Mouse (Mus musculus): ENCODE results near the gene Cdc20. TPM values are rescaled to one million over a fixed set of nuclear protein-coding genes. Genes with fewer than 3 reads are reported as not detected.

The Cdc20 gene
- 8.3 TPM for polyA plus RNA-seq (2015; fragmentation: Illumina TruSeq; extraction: RNeasy Lipid Tissue Mini Kit (QIAGEN cat#74804); ENCODE audit: insufficient read depth, low replicate concordance)

DNA sequence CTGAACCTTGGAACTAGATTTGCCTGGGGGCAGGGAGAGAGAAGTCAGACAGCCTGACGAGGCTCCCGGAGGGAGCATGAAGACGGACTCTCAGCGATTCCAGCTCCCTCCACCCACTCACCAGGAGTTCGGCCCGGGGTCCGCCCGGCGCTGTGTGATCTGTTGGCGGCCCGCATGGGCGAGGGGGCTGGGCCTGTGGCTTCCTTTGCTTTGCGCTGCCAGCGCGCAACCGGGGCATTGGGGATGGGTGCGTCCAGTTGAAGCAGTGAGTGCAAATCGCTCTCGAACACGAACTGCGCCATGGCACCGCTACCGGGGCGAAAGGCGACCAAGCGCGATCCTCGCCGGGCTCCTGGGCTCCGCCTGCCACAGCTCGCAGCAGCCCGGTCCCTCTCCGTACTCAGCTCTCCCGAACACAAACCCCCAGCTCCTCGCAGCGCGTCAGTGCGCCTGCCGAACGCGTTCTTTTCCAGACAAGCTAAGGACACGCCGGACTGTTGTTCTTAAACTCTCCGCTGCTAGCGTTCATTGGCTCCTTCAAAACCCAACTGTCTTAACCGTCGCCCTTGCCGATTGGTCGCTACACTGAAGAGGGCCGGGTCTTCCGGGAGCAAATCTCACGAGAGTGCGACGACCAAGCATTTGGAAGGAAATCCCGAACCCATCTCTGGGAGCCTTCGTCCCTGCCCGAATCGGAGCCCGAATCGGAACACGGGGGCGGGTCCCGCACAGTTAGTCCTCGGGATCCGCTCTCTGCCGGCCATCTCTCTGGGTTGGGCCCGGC lies at the start of gene Cdc20:
Cdc20 (minus strand) TSS at position 533 of the 784 bp plus-strand sequence.

DNA sequence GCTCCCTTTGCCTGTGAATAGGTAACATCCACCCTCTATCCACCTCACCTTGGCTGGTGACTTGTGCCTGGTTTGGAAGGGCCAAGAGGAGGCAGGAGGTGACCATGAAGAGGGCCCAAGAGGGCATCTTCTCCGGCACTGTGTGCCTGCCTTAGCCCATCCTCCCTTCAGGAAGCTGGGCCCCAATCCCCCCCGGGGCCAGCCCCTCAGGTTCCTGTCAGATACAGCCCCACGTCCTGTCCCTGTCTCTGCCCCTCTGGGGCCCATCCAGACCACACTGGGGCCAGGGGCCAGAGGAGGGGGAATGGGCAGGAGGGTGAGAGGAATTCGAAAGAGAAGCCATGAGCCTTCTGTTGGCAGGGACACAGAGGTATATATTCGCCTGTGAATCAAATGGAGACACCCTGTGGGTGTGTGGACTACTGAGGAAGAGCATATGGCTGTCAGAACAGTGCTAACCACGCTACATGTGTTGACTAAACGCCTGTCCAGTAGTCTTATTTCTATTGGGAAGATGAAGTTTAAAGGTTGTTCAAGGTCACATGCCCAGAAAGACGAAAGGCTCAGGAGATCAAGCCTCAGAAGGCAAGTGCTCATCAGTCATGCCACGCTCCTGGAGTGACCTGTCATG lies 20.3 kb upstream of the Cdc20 start, which contains the start of gene Mpl:
Mpl (minus strand) TSS at position 169 of the 631 bp plus-strand sequence.

DNA sequence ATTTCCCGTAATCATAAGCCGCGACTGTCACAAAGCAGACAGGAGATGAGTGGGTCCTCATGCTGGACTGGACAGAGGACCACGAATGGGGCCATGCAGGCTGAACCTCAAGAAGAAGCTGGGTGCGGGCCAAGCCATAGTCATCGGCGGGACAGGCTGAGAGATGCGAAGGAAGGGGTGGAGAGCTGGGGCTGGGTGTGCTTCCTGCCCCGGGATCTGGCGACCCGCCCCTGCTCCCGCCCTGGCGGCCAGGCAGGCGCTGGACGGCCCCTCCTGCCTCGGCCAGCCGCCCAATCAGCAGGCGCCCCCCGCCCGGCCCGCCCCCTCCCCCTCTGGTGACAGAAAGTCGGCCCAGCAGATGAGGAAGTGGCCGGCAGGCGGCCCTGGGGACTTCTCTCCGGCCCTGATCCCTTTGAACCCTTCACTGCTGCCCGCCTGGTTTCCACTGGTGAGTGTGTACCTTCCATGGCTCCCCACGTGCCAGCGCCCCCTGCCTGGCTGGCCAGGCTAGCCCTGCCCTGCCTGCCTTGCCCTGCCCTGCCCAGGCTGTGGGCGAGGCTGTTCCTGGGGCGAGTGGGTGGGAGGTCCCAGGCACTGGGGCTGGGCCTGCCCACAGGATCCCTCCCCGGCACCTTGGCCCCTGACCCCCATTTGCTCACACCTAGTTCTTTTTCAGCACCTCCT lies 9.2 kb downstream of the Cdc20 start, which contains the start of gene Elovl1:
Elovl1 (plus strand) TSS at position 326 of the 684 bp plus-strand sequence.

DNA sequence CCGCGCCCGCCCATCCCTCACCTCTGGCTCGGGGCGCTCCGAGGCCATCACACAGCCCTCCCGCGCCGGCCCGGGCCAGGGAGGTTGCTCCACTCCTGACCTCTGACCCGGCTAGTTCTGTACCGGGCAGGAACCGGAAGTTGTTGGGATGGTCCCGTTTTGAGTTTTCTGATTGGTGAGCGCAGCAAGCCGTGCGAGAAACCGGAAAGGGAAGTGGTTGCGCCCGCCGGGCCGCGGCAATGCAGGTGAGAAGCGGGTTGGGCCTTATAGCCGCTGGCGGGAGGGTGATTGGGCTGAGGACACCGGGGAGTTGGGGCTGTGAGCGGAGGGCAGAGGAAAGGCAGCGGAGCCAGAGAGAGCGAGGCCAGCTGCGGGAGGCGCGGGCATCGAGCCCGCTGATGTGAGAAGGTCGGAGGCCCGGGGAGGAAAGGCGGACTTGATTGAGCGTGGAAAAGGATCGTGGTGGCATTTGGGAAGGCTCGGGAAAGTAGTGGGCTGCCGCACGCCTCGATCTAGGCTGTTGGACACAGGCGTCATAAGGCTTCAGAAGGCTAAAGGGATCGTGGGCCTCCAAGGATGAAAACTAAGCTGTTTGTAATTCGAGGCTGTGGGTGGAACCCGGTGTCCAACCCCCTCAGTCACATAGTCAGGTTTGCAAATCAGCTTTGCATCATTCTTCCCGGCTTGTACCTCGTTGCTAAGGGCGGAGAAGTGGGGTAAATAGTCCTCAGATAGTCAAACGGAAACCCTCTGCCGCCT lies 27.8 kb downstream of the Cdc20 start, which contains the start of the genes Szt2 and Med8:
Szt2 (minus strand) TSS at position 132 of the 759 bp plus-strand sequence.
Med8 (plus strand) TSS at position 196 of the 759 bp plus-strand sequence.

Other genes starting within 250 kb of the Cdc20 start
- 1.7 TPM for gene Ptprf, start 145.9 kb downstream of the Cdc20 start, polyA plus RNA-seq (2015; fragmentation: Illumina TruSeq; extraction: RNeasy Lipid Tissue Mini Kit (QIAGEN cat#74804); ENCODE audit: insufficient read depth, low replicate concordance)
- gene Szt2, start 28.1 kb downstream of the Cdc20 start, polyA plus RNA-seq (2015; fragmentation: Illumina TruSeq; extraction: RNeasy Lipid Tissue Mini Kit (QIAGEN cat#74804); ENCODE audit: insufficient read depth, low replicate concordance) = 22.7 TPM
- 85.4 TPM for gene Med8, start 28.0 kb downstream of the Cdc20 start, polyA plus RNA-seq (2015; fragmentation: Illumina TruSeq; extraction: RNeasy Lipid Tissue Mini Kit (QIAGEN cat#74804); ENCODE audit: insufficient read depth, low replicate concordance)
- gene Elovl1, start 9.3 kb downstream of the Cdc20 start, polyA plus RNA-seq (2015; fragmentation: Illumina TruSeq; extraction: RNeasy Lipid Tissue Mini Kit (QIAGEN cat#74804); ENCODE audit: insufficient read depth, low replicate concordance) = 86.9 TPM
- gene Mpl, start 20.2 kb upstream of the Cdc20 start, polyA plus RNA-seq (2015; fragmentation: Illumina TruSeq; extraction: RNeasy Lipid Tissue Mini Kit (QIAGEN cat#74804); ENCODE audit: insufficient read depth, low replicate concordance) = 1.3 TPM
- 7.6 TPM for gene Tie1, start 52.7 kb upstream of the Cdc20 start, polyA plus RNA-seq (2015; fragmentation: Illumina TruSeq; extraction: RNeasy Lipid Tissue Mini Kit (QIAGEN cat#74804); ENCODE audit: insufficient read depth, low replicate concordance)
- gene 2610528J11Rik, start 89.6 kb upstream of the Cdc20 start, polyA plus RNA-seq (2015; fragmentation: Illumina TruSeq; extraction: RNeasy Lipid Tissue Mini Kit (QIAGEN cat#74804); ENCODE audit: insufficient read depth, low replicate concordance) = not detected
- gene Tmem125, start 106.7 kb upstream of the Cdc20 start, polyA plus RNA-seq (2015; fragmentation: Illumina TruSeq; extraction: RNeasy Lipid Tissue Mini Kit (QIAGEN cat#74804); ENCODE audit: insufficient read depth, low replicate concordance) = not detected
- gene Cfap57, start 183.4 kb upstream of the Cdc20 start, polyA plus RNA-seq (2015; fragmentation: Illumina TruSeq; extraction: RNeasy Lipid Tissue Mini Kit (QIAGEN cat#74804); ENCODE audit: insufficient read depth, low replicate concordance) = not detected
- 91.8 TPM for gene Ebna1bp2, start 183.4 kb upstream of the Cdc20 start, polyA plus RNA-seq (2015; fragmentation: Illumina TruSeq; extraction: RNeasy Lipid Tissue Mini Kit (QIAGEN cat#74804); ENCODE audit: insufficient read depth, low replicate concordance)
- not detected for gene Olfr62, start 221.6 kb upstream of the Cdc20 start, polyA plus RNA-seq (2015; fragmentation: Illumina TruSeq; extraction: RNeasy Lipid Tissue Mini Kit (QIAGEN cat#74804); ENCODE audit: insufficient read depth, low replicate concordance)